Mouse (Mus musculus): Measurements from ENCODE around the gene Myo1d. TPM values are rescaled to one million over a fixed set of nuclear protein-coding genes. Genes with fewer than 3 reads are reported as not detected.

Myo1d gene
- polyA plus RNA-seq, 1 experiment from 2014 or later, result 1.8 TPM

GRCm38 (mm10) chr11:80481409-80482050, 298.3 kb downstream of the Myo1d start:
- Histone ChIP-seq H3K4me1 (replicated peaks) (peaks cover 84% of the 10 kb centered on the region), H3K4me3 (peak overlapping the region; percentile 84), H3K9ac (peak overlapping the region; percentile 75), H3K36me3 (peaks cover 29% of the 10 kb centered on the region; the same call in 1 of the 2 replicates), H3K9me3 (no peaks in the 10 kb centered on the region), H3K27me3 (peaks cover 12% of the 10 kb centered on the region; the same call in 1 of the 2 replicates), H3K4me2 (peak overlapping the region; percentile 78), H3K27ac (replicated peaks) (peak overlapping the region; percentile 38)
- ATAC-seq (ENCODE audit: low read depth), result no peak
- WGBS, result 65% methylated on average over 13 of the region's 13 CpGs

GRCm38 (mm10) chr11:80479906-80480866, 299.6 kb downstream of the Myo1d start:
- Histone ChIP-seq H3K27me3 (0 out of 2 replicates have a peak, but pooled peaks cover 3% of the 10 kb centered on the region), H3K27ac (replicated peaks) (peak overlapping the region; percentile 99), H3K9ac (peak overlapping the region; percentile 98), H3K4me2 (peak overlapping the region; percentile 78), H3K36me3 (peaks cover 29% of the 10 kb centered on the region; the same call in 1 of the 2 replicates), H3K4me1 (replicated peaks) (peaks cover 81% of the 10 kb centered on the region), H3K9me3 (no peaks in the 10 kb centered on the region), H3K4me3 (peak overlapping the region; percentile 84)
- WGBS, result 57% methylated on average over 31 of the region's 31 CpGs
- no peak for ATAC-seq (ENCODE audit: low read depth)

- no peak for ATAC-seq (ENCODE audit: low read depth)
- peak overlapping the region; percentile 99 for H3K27ac ChIP-seq (replicated peaks)
These were observed 300.4 kb downstream of the Myo1d start for GRCm38 (mm10) chr11:80479425-80479824.

DNA sequence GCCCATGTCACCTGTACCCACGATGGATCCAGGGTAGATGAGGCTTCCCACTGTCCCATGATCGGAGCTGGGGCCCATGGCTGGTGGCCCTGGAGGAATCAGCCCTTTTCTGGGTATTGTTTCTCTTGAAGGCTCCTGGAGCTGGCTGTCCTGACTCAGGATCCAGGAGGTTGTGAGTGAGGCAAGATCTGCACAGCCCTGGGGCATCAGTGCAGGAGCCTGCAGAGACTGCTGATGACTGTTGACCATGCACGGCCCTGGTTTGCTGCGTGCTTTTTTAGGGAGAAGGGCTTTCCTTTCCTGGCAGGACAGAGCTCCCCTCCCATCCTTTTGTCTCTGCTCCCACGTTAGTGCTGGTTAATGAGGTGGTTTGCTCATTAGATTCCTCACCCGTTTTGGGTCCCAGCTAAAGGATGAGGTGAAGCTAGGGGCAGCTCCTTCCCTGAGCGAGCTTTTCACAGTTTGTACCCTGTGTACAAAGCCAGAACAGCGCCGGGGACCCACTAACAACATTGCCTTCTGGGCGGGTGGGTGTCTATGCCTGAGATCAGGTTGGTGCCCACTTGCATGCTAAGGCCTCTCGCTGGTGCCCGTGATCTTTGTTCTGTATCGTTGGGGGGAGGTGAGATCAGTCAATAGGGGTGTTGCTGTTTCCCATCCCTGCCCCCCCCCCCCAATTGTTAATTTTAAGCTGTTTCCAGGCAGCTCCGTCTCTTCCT, 301.0 kb downstream of the Myo1d start:
- no peaks in the 10 kb centered on the region for H3K9me3 ChIP-seq
- H3K4me2 ChIP-seq, result peak overlapping the region; percentile 78
- peak overlapping the region; percentile 99 for H3K27ac ChIP-seq (replicated peaks)
- 29% methylated on average over 14 of the region's 14 CpGs for WGBS
- peak overlapping the region; percentile 84 for H3K4me3 ChIP-seq
- H3K36me3 ChIP-seq, result peaks cover 39% of the 10 kb centered on the region; the same call in 1 of the 2 replicates
- peaks cover 68% of the 10 kb centered on the region for H3K4me1 ChIP-seq (replicated peaks)
- peak overlapping the region; percentile 98 for H3K9ac ChIP-seq
- ATAC-seq (ENCODE audit: low read depth), result no peak
- H3K27me3 ChIP-seq, result peaks cover 13% of the 10 kb centered on the region

More at GRCm38 (mm10) chr11:80479425-80479824, 300.4 kb downstream of the Myo1d start:
- peak overlapping the region; percentile 78 for H3K4me2 ChIP-seq
- WGBS, result 52% methylated on average over 5 of the region's 5 CpGs
- peaks cover 33% of the 10 kb centered on the region; the same call in 1 of the 2 replicates for H3K36me3 ChIP-seq
- H3K9me3 ChIP-seq, result no peaks in the 10 kb centered on the region
- H3K4me1 ChIP-seq (replicated peaks), result peaks cover 73% of the 10 kb centered on the region
- peak overlapping the region; percentile 84 for H3K4me3 ChIP-seq
- H3K27me3 ChIP-seq, result peaks cover 10% of the 10 kb centered on the region
- H3K9ac ChIP-seq, result peak overlapping the region; percentile 98

DNA sequence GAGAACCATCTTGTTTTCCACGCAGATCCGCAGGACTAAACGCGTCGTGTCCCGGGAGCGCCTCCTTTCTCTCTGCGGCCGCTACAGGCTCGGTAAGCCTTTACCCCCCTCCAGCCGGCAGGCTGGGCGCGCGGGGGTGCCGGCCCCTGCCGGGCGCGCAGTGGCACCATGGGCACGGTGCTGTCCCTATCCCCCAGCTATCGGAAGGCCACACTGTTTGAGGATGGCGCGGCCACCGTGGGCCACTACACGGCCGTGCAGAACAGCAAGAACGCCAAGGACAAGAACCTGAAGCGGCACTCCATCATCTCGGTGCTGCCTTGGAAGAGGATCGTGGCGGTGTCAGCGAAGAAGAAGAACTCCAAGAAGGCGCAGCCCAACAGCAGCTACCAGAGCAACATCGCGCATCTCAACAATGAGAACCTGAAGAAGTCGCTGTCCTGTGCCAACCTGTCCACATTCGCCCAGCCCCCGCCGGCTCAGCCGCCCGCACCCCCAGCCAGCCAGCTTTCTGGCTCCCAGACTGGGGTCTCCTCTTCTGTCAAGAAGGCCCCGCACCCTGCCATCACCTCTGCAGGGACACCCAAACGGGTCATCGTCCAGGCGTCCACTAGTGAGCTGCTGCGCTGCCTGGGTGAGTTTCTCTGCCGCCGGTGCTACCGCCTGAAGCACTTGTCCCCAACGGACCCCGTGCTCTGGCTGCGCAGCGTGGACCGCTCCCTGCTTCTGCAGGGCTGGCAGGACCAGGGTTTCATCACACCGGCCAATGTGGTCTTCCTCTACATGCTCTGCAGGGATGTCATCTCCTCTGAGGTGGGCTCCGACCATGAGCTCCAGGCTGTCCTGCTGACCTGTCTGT, 302.3 kb downstream of the Myo1d start:
- peaks cover 55% of the 10 kb centered on the region for H3K4me1 ChIP-seq (replicated peaks)
- H3K4me3 ChIP-seq, result peak overlapping the region; percentile 84
- WGBS, result 12% methylated on average over 45 of the region's 55 CpGs
- peaks cover 13% of the 10 kb centered on the region for H3K27me3 ChIP-seq
- H3K9me3 ChIP-seq, result no peaks in the 10 kb centered on the region
- peak overlapping the region; percentile 99 for H3K27ac ChIP-seq (replicated peaks)
- peak overlapping the region; percentile 98 for H3K9ac ChIP-seq
- H3K36me3 ChIP-seq, result peaks cover 45% of the 10 kb centered on the region
- H3K4me2 ChIP-seq, result peak overlapping the region; percentile 78
- ATAC-seq (ENCODE audit: low read depth), result peak; percentile 45

GRCm38 (mm10) chr11:80476222-80477189, 303.3 kb downstream of the Myo1d start, which contains the start of gene Cdk5r1:
TSS of gene Cdk5r1 (plus strand) at chr11:80477023.
- peak; percentile 91 for ATAC-seq (ENCODE audit: low read depth)
- peak within 1 kb of the TSS; percentile 99 for H3K27ac ChIP-seq (replicated peaks)
- peak within 1 kb of the TSS; percentile 78 for H3K4me2 ChIP-seq
- 1% methylated on average over 45 of the region's 116 CpGs for WGBS
- peaks cover 13% of the 10 kb centered on the region for H3K27me3 ChIP-seq
- peaks cover 45% of the 10 kb centered on the region for H3K4me1 ChIP-seq (replicated peaks)
- peaks cover 47% of the 10 kb centered on the region for H3K36me3 ChIP-seq
- peak within 1 kb of the TSS; percentile 84 for H3K4me3 ChIP-seq
- no peaks in the 10 kb centered on the region for H3K9me3 ChIP-seq
- peak within 1 kb of the TSS; percentile 98 for H3K9ac ChIP-seq

- Histone ChIP-seq H3K27me3 (peaks cover 13% of the 10 kb centered on the region), H3K4me2 (0 out of 2 replicates have a peak overlapping the region, but pooled peaks have one; percentile 78), H3K9me3 (no peaks in the 10 kb centered on the region), H3K36me3 (peaks cover 51% of the 10 kb centered on the region), H3K27ac (replicated peaks) (peak overlapping the region; percentile 99), H3K9ac (peak overlapping the region; percentile 98; the same call in 1 of the 2 replicates), H3K4me3 (no peak overlapping the region), H3K4me1 (replicated peaks) (peaks cover 37% of the 10 kb centered on the region)
- WGBS, result 79% methylated on average over 9 of the region's 9 CpGs
- no peak for ATAC-seq (ENCODE audit: low read depth)
These were observed 304.3 kb downstream of the Myo1d start for GRCm38 (mm10) chr11:80475544-80475943.

- H3K4me2 ChIP-seq, result no peak overlapping the region
- ATAC-seq (ENCODE audit: low read depth), result no peak
- no peak overlapping the region for H3K4me3 ChIP-seq
- H3K4me1 ChIP-seq (replicated peaks), result peaks cover 31% of the 10 kb centered on the region
- H3K27me3 ChIP-seq, result peaks cover 13% of the 10 kb centered on the region
- H3K9me3 ChIP-seq, result no peaks in the 10 kb centered on the region
- H3K27ac ChIP-seq (replicated peaks), result no peak overlapping the region
- no peak overlapping the region for H3K9ac ChIP-seq
- 93% methylated on average over 11 of the region's 11 CpGs for WGBS
- H3K36me3 ChIP-seq, result peaks cover 53% of the 10 kb centered on the region
These were observed 305.0 kb downstream of the Myo1d start for GRCm38 (mm10) chr11:80474846-80475245.

DNA sequence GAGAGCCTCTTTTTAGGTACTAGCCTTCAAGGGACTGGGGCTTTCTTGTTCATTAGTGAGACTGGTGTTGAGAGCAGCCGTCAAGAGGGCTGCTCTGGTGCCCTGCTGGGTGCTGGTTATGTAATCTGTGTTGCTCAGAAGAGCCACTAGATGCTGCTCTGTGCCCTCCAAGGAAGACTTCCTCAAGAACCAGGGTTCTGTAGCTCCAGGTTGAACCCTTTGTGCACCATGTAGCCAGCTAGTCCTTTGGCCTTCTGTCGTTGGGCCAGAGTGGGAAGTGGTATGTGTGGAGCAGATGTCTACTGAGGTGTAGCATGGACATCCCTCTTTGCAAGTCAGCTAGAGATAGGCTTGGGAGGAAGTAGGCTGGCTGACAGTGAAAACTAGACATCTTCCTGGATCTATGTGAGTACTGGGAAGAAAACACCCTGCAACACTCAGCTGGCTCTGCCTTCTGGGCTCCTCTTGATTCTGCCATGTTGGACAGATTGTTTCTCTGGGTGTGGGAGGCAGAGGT, 305.6 kb downstream of the Myo1d start:
- Histone ChIP-seq H3K4me2 (no peak overlapping the region), H3K4me1 (replicated peaks) (peaks cover 25% of the 10 kb centered on the region), H3K9ac (no peak overlapping the region), H3K36me3 (peaks cover 56% of the 10 kb centered on the region), H3K27ac (replicated peaks) (no peak overlapping the region), H3K27me3 (peaks cover 13% of the 10 kb centered on the region), H3K4me3 (no peak overlapping the region), H3K9me3 (no peaks in the 10 kb centered on the region)
- ATAC-seq (ENCODE audit: low read depth), result no peak
- WGBS, result 52% methylated on average over 2 of the region's 2 CpGs

Measured in neural tube, embryonic 13.5 days (tissue).